Mouse (Mus musculus) kidney, embryonic 16.5 days (tissue): Measurements from ENCODE around the gene Brap. TPM values are rescaled to one million over a fixed set of nuclear protein-coding genes. Genes with fewer than 3 reads are reported as not detected.
A peak's percentile ranks its signal among the peaks of the same experiment; 100 is the strongest.
"Not testable (repeated sequence)": the region's sequence is repeated elsewhere in the genome, so short reads cannot be mapped to it uniquely, and the experiment has no call there.

Experiments
- ATAC-seq: fragments of 200-750 bp; cut with Nextera tagmentation; 2 replicates; pipeline ENCODE4 v1.8.0; 2017; ENCODE audit warnings: moderate TSS enrichment; ENCODE audit not compliant: low FRiP score, low TSS enrichment
- H3K27ac ChIP-seq: fragments of 300-500 bp; sonication (generic); 2 replicates; pipeline ENCODE4 v1.5.1; 2014; ENCODE audit warnings: low read length
- H3K27me3 ChIP-seq: fragments of 300-500 bp; sonication (generic); 2 replicates; pipeline ENCODE4 v1.6.1; 2014; ENCODE audit warnings: low read length, control low read depth, mixed read lengths; ENCODE audit not compliant: insufficient read depth
- H3K36me3 ChIP-seq: fragments of 300-500 bp; sonication (generic); 2 replicates; pipeline ENCODE4 v1.6.1; 2014; ENCODE audit warnings: low read length, control low read depth, mixed read lengths; ENCODE audit not compliant: insufficient read depth
- H3K4me1 ChIP-seq: fragments of 300-500 bp; sonication (generic); 2 replicates; pipeline ENCODE4 v1.6.1; 2014; ENCODE audit warnings: low read length, control low read depth, mixed read lengths; ENCODE audit not compliant: insufficient read depth
- H3K4me2 ChIP-seq: fragments of 300-500 bp; sonication (generic); replicated peaks from 2 replicates; pipeline ENCODE4 v1.6.1; 2014; ENCODE audit warnings: low read depth, low read length
- H3K4me3 ChIP-seq: fragments of 300-500 bp; sonication (generic); 2 replicates; pipeline ENCODE4 v1.5.1; 2014; ENCODE audit warnings: mild to moderate bottlenecking, low read length
- H3K9ac ChIP-seq: fragments of 300-500 bp; sonication (generic); replicated peaks from 2 replicates; pipeline ENCODE4 v1.6.1; 2014; ENCODE audit warnings: low read length
- H3K9me3 ChIP-seq: fragments of 300-500 bp; sonication (generic); 2 replicates; pipeline ENCODE4 v1.6.1; 2016; ENCODE audit warnings: low read length, control low read depth
- WGBS: fragments of 180-500 bp; shearing (Covaris S2); extraction: QIAGEN DNeasy Blood & Tissue Kit; methylation state at CpG from one replicate; pipeline ENCODE4 v1.1.7; 2014; 5-methylcytosine and 5-hydroxymethylcytosine counted together
- polyA plus RNA-seq: library from polyadenylated mRNA; unstranded; fragments of >200 nt; fragmentation: Nextera tagmentation; extraction: Ambion mirVana; gene quantifications from 2 replicates; pipeline ENCODE4 v1.2.1, GENCODE M21; 2015

Brap gene
- polyA plus RNA-seq, 1 experiment from 2014 or later: 37.4 TPM

- Histone ChIP-seq H3K9me3 (no peaks in the 10 kb centered on the region), H3K9ac (no peak overlapping the region), H3K4me2 (no peak overlapping the region), H3K4me3 (no peak overlapping the region), H3K4me1 (no peaks in the 10 kb centered on the region), H3K36me3 (no peaks in the 10 kb centered on the region), H3K27ac (no peak overlapping the region), H3K27me3 (no peaks in the 10 kb centered on the region)
- no peak for ATAC-seq
- WGBS: 89% methylated on average over 5 of the region's 5 CpGs
Measured at GRCm38 (mm10) chr5:121634668-121635067, 25.7 kb upstream of the Brap start.

- Histone ChIP-seq H3K4me1 (no peaks in the 10 kb centered on the region), H3K9me3 (no peaks in the 10 kb centered on the region), H3K4me2 (no peak overlapping the region), H3K27me3 (no peaks in the 10 kb centered on the region), H3K36me3 (no peaks in the 10 kb centered on the region), H3K4me3 (no peak overlapping the region), H3K27ac (no peak overlapping the region), H3K9ac (no peak overlapping the region)
- 80% methylated on average over 6 of the region's 6 CpGs for WGBS
- ATAC-seq: no peak
Measured at GRCm38 (mm10) chr5:121637296-121637695, 23.1 kb upstream of the Brap start.

GRCm38 (mm10) chr5:121639601-121640000 is 20.8 kb upstream of the Brap start:
- no peaks in the 10 kb centered on the region for H3K27me3 ChIP-seq
- 85% methylated on average over 9 of the region's 9 CpGs for WGBS
- H3K36me3 ChIP-seq: no peaks in the 10 kb centered on the region
- no peaks in the 10 kb centered on the region for H3K9me3 ChIP-seq
- no peak overlapping the region for H3K9ac ChIP-seq
- no peak overlapping the region for H3K27ac ChIP-seq
- H3K4me2 ChIP-seq: no peak overlapping the region
- ATAC-seq: no peak
- H3K4me3 ChIP-seq: no peak overlapping the region
- H3K4me1 ChIP-seq: no peaks in the 10 kb centered on the region

GRCm38 (mm10) chr5:121649134-121649533 is 11.2 kb upstream of the Brap start:
- no peaks in the 10 kb centered on the region for H3K27me3 ChIP-seq
- H3K4me2 ChIP-seq: no peak overlapping the region
- H3K9me3 ChIP-seq: no peaks in the 10 kb centered on the region
- no peaks in the 10 kb centered on the region for H3K36me3 ChIP-seq
- H3K27ac ChIP-seq: no peak overlapping the region
- no peak for ATAC-seq
- H3K9ac ChIP-seq: no peak overlapping the region
- no peaks in the 10 kb centered on the region for H3K4me1 ChIP-seq
- 33% methylated on average over 7 of the region's 7 CpGs for WGBS
- no peak overlapping the region for H3K4me3 ChIP-seq

- Histone ChIP-seq H3K4me1 (no peaks in the 10 kb centered on the region), H3K9me3 (no peaks in the 10 kb centered on the region), H3K27ac (no peak overlapping the region), H3K4me2 (no peak overlapping the region), H3K4me3 (no peak overlapping the region), H3K27me3 (no peaks in the 10 kb centered on the region), H3K36me3 (no peaks in the 10 kb centered on the region), H3K9ac (no peak overlapping the region)
- 83% methylated on average over 4 of the region's 4 CpGs for WGBS
- ATAC-seq: no peak
Measured at GRCm38 (mm10) chr5:121654526-121654925, 5.8 kb upstream of the Brap start.

- H3K36me3 ChIP-seq, H3K4me3 ChIP-seq, H3K4me2 ChIP-seq, H3K27ac ChIP-seq, H3K9ac ChIP-seq, H3K9me3 ChIP-seq, H3K27me3 ChIP-seq, ATAC-seq: not testable (repeated sequence)
- 69% methylated on average over 6 of the region's 6 CpGs for WGBS
- peaks cover 11% of the 10 kb centered on the region for H3K4me1 ChIP-seq
Measured at GRCm38 (mm10) chr5:121656866-121657265, 3.5 kb upstream of the Brap start.

GRCm38 (mm10) chr5:121657656-121658055 is 2.7 kb upstream of the Brap start:
- not testable (repeated sequence) for H3K4me3 ChIP-seq, H3K9ac ChIP-seq, H3K27me3 ChIP-seq, ATAC-seq, H3K27ac ChIP-seq, H3K4me2 ChIP-seq, H3K9me3 ChIP-seq, H3K36me3 ChIP-seq
- WGBS: 91% methylated on average over 6 of the region's 6 CpGs
- peaks cover 12% of the 10 kb centered on the region for H3K4me1 ChIP-seq

- 1% methylated on average over 26 of the region's 26 CpGs for WGBS
- H3K4me1 ChIP-seq: peaks cover 12% of the 10 kb centered on the region
- ATAC-seq: peak; percentile 66
- H3K9me3 ChIP-seq: no peaks in the 10 kb centered on the region
- H3K36me3 ChIP-seq: peaks cover 16% of the 10 kb centered on the region
- H3K4me3 ChIP-seq: peak overlapping the region; percentile 83
- no peaks in the 10 kb centered on the region for H3K27me3 ChIP-seq
- peak overlapping the region; percentile 78 for H3K4me2 ChIP-seq
- no peak overlapping the region for H3K27ac ChIP-seq
- H3K9ac ChIP-seq: peak overlapping the region; percentile 83
Measured at GRCm38 (mm10) chr5:121660897-121661254, 513 bp downstream of the Brap start.

GRCm38 (mm10) chr5:121661494-121661893 is 1.1 kb downstream of the Brap start:
- ATAC-seq: no peak
- Histone ChIP-seq H3K9ac (peak overlapping the region; percentile 83), H3K9me3 (no peaks in the 10 kb centered on the region), H3K4me3 (peak overlapping the region; percentile 83), H3K4me1 (peaks cover 12% of the 10 kb centered on the region), H3K27me3 (no peaks in the 10 kb centered on the region), H3K36me3 (peaks cover 19% of the 10 kb centered on the region), H3K27ac (no peak overlapping the region), H3K4me2 (peak overlapping the region; percentile 78)
- 71% methylated on average over 5 of the region's 5 CpGs for WGBS

- Histone ChIP-seq H3K27ac (no peak overlapping the region), H3K4me2 (no peak overlapping the region), H3K9ac (no peak overlapping the region), H3K27me3 (no peaks in the 10 kb centered on the region), H3K9me3 (no peaks in the 10 kb centered on the region), H3K4me1 (peaks cover 12% of the 10 kb centered on the region), H3K36me3 (peaks cover 22% of the 10 kb centered on the region), H3K4me3 (no peak overlapping the region)
- ATAC-seq: no peak
- WGBS: 83% methylated on average over 8 of the region's 8 CpGs
Measured at GRCm38 (mm10) chr5:121663456-121663855, 3.1 kb downstream of the Brap start.

GRCm38 (mm10) chr5:121664078-121664477 is 3.7 kb downstream of the Brap start:
- no peaks in the 10 kb centered on the region for H3K27me3 ChIP-seq
- WGBS: 91% methylated on average over 6 of the region's 6 CpGs
- H3K4me2 ChIP-seq: no peak overlapping the region
- no peaks in the 10 kb centered on the region for H3K9me3 ChIP-seq
- peaks cover 22% of the 10 kb centered on the region for H3K36me3 ChIP-seq
- no peak overlapping the region for H3K9ac ChIP-seq
- H3K27ac ChIP-seq: no peak overlapping the region
- peaks cover 12% of the 10 kb centered on the region for H3K4me1 ChIP-seq
- no peak for ATAC-seq
- H3K4me3 ChIP-seq: no peak overlapping the region
